Mouse (Mus musculus) layer of hippocampus, adult 9-10 months (tissue): ENCODE measurements around the gene Ispd.

ENCODE experiments used
- DNase-seq: peaks from one replicate; pipeline ENCODE4 v3.0.0; 2022; ENCODE audit warnings: low spot score

Gene Ispd

DNA sequence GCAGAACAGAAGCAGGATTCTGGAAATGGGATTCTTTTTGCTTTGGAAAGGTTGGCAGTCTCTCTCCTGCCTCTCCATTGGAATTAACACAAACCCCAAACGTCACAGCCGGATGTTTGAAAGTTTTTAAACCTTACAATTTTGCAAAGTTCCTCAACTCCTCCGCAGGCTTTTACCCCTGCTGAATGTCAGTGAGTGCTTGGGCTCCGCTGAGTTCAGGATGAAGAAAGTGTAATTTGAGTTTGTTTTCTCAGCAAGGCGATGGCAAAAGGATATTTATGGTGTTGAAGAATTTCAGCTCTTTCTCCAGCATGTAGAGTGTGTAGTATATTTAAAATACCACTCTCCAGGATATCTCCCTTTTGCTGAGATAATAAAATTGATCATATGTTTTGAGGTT, 336.3 kb downstream of the Ispd start:
- DNase-seq = no peak

DNA sequence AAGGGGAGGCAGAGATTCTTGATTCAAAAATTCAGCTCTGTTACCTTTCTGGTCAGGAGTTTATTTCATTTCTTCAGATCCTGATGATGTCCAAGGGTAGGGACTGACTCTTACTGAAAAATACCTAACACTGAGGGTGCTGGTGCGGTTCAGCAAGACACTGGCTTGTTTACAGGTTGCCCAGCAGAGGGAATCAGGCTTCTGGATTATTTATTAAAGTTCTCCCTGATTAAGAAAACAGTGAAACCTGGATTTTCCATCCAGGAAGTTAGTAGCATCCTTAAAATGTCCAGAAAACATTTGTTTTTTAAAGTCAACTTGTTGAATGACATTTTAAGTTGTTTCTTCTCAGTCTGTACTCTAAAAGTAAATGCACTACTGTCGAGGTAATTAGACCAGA, 337.2 kb downstream of the Ispd start:
- no peak for DNase-seq

DNA sequence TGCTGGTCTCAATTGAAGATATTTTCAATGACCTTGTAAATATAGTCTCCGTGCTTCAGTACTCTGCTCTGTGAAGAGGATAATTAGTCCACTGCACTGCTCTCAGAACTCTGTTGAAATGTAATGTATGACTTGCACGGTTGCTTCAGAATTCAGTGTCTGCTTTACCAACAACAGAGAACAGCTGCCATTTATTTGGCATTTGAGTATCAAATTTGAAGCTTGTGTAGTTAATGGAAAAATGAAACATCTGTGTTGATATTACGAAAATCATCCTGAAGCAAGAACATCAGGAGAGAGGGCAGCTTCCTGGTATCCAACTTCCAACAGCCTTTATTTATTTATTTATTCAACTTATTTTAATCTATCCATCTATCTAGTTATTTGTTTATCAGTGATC, 337.8 kb downstream of the Ispd start:
- no peak for DNase-seq

DNA sequence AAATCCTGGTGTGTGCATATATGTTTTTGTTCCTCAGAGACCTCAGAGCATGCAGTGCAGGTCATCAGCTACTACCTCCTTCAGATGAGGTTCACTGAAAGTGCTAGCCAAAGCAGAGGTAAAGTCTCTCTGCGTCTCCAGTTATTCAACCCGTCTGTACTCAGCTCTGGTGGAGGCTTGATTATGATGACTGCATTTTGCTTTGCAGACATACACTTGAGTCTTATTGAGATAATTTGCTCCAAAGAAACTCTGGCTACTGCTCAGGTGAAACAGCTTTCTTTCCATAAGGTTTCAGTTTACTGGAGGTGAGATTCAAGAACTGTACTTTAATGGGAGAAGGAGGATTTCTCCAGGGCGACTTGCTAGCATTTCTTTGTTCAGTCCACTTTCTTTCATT, 339.5 kb downstream of the Ispd start:
- no peak for DNase-seq

DNA sequence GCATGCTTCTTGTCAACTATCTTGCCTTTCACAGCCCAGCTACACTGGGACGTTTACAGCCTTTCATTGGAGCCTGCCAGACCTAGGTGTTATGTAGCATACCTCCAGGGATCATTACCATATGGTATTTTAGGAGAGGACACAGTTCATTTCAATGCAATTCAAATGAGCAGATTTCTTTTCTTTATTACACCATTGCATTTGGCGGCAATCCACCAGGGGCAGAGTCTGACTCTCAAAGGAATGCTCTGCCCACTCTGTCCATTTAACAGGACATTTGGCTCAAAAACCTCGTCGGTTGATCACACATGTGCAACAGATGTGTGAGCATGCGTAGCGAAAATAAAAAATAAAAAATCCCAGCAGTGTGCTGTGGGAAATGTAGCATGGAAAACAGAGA, 340.0 kb downstream of the Ispd start:
- DNase-seq = no peak

DNA sequence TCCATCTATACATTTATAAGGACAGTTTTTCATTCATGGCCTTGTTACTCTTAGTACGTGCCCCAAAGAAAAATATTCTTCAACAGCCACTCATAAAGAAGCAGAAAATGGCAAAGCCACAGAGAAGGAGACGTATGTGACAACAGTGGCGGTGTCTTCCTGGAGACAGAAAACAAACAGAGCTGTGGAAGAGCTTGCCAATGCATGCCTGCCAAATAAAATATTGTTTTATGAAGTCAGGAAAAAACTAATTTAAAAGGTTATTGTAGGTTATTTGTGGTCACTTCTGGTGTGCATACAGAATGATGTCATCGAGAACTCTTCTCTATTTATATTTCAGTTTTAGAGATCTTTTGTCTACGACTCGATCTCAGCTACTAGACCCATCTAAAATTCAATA, 341.5 kb downstream of the Ispd start:
- no peak for DNase-seq

DNA sequence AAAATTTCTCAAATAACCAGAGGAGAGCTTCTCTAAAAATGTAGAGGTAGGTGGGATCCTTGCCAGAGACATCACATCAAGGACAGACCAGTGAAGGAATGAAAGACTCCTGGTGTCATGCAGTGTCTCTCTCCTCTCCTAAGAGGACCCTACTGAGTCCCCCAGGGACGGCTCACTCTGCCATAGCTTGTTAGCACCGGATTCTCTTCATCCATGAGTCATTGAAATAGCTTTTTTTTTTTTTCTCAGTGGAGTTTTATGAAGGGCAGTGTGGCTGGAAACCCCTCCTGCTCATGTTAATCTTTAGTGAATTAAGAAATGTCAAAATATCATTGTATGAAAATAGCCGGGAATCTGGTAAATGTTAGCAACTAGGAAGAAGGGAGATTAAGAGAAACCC, 342.1 kb downstream of the Ispd start:
- DNase-seq = no peak

DNA sequence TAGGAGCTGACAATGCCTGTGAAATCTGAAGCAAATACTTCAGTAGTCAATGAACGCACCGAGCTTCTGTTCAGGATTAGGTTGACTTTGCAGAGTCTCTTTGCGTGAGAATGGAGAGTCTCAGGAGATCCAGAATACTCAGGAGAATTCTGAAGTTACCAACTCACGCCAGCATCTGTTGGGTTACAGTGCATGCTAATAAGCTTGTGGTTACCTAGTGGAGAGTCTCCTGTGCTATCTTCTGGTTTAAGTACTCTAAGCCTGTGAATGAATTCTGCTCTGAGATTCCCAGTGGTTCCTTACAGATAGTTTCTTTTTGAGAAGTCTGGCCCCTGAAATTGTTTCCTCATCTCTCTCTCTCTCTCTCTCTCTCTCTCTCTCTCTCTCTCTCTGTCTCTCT, 343.0 kb downstream of the Ispd start:
- no peak for DNase-seq

DNA sequence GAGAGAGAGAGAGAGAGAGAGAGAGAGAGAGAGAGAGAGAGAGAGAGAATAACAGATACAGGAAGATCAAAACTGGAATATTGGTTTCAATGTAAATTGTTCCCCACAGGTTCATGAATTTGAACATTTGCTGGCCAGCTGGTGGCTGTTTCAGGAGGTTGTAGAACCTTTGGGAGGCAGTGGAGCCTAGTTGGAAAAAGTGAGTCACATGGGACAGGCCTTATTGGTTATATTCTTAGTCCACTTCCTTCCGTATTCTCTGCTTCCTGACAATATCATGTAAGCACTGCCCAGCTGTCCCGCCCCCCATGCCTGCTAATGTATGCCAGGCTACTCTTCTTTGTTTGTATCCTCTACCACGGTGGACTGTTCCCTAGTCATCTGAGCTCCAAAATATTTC, 344.0 kb downstream of the Ispd start:
- no peak for DNase-seq

DNA sequence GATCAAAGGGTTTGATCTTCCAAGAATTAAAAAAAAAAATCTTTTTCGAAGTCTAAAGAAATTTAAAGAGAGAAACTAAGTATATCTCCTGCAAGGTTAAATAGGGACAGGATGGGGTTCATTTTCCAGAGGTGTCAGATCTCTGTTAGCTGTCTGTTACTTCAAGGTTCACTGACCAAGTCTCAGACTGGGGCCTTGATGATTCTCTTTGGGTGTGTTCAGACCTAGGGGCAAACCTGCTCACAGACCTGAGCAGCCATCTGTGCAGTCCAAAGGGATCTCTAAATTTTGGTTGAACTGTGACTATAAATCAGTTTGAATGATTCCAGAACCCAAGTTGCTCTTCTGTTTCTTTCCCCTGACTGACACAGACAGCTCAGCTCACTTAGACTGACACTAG, 344.8 kb downstream of the Ispd start:
- no peak for DNase-seq

DNA sequence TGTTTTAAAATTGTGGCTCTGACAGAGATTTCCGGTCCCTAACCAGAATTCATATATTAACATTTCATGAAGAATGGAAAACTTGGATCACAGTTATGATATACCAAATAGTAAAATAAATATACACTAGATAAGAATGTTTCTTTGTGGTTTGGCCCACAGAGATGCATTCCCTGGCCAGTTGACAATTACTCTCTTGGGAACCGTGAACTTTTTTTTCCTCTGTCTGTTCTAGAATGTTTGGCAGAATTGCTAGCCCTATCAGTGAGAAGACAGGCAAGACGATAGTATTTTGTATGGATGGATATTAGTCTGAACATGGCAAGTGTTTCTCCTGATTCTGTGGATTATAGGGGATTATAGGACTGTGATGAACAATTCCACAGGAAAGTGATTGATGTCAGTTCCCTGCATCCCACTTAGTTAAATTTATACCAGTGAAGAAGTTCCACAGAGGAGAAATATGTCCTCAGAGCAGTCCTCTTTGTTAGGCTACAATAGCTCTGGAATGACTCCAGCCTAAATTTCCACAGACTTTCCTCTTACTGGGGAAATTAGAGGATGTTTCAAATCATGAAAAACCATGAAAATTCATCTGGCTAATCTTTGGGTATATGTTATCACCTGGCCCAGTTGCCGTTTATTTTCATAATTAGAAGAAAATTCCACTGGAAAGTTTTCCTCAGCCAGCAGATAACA, 352.6 kb downstream of the Ispd start:
- no peak for DNase-seq
